Mouse (Mus musculus) heart, embryonic 11.5 days (tissue): ENCODE data around the gene Gpat2. TPM values are rescaled to one million over a fixed set of nuclear protein-coding genes. Genes with fewer than 3 reads are reported as not detected.

Source experiments
- ATAC-seq: fragments of 200-750 bp; cut with Nextera tagmentation; replicated peaks from 2 replicates; pipeline ENCODE4 v1.8.0; 2017; ENCODE audit warnings: moderate library complexity; ENCODE audit not compliant: insufficient number of reproducible peaks, low FRiP score, low TSS enrichment
- H3K27ac ChIP-seq: fragments of 300-500 bp; sonication (generic); 2 replicates; pipeline ENCODE4 v1.5.1; 2014; ENCODE audit warnings: mild to moderate bottlenecking, low read depth, low read length
- H3K27me3 ChIP-seq: fragments of 300-500 bp; sonication (generic); 2 replicates; pipeline ENCODE4 v1.6.1; 2014; ENCODE audit warnings: mild to moderate bottlenecking, low read length, mixed read lengths; ENCODE audit not compliant: control insufficient read depth, insufficient read depth
- H3K36me3 ChIP-seq: fragments of 300-500 bp; sonication (generic); 2 replicates; pipeline ENCODE4 v1.6.1; 2014; ENCODE audit warnings: mild to moderate bottlenecking, low read length, moderate library complexity, mixed read lengths; ENCODE audit not compliant: control insufficient read depth, insufficient read depth
- H3K4me1 ChIP-seq: fragments of 300-500 bp; sonication (generic); 2 replicates; pipeline ENCODE4 v1.6.1; 2014; ENCODE audit warnings: low read length; ENCODE audit not compliant: control insufficient read depth, insufficient read depth
- H3K4me2 ChIP-seq: fragments of 300-500 bp; sonication (generic); 2 replicates; pipeline ENCODE4 v1.6.1; 2014; ENCODE audit warnings: mild to moderate bottlenecking, moderate library complexity
- H3K4me3 ChIP-seq: fragments of 300-500 bp; sonication (generic); 2 replicates; pipeline ENCODE4 v1.5.1; 2014; ENCODE audit warnings: low read depth, low read length
- H3K9ac ChIP-seq: fragments of 300-500 bp; sonication (generic); 2 replicates; pipeline ENCODE4 v1.6.1; 2014; ENCODE audit warnings: mild to moderate bottlenecking, low read depth, low read length, moderate library complexity
- H3K9me3 ChIP-seq: fragments of 300-500 bp; sonication (generic); replicated peaks from 2 replicates; pipeline ENCODE4 v1.6.1; 2016; ENCODE audit warnings: low read length; ENCODE audit not compliant: control insufficient read depth
- WGBS: fragments of 180-500 bp; shearing (Covaris S2); extraction: QIAGEN DNeasy Blood & Tissue Kit; methylation state at CpG from one replicate; pipeline ENCODE4 v1.1.7; 2014; ENCODE audit not compliant: insufficient replicate concordance; 5-methylcytosine and 5-hydroxymethylcytosine counted together
- polyA plus RNA-seq: library from polyadenylated mRNA; unstranded; fragments of >200 nt; fragmentation: Nextera tagmentation; extraction: Ambion mirVana; gene quantifications from 2 replicates; pipeline ENCODE4 v1.2.1, GENCODE M21; 2014

Gene Gpat2
- polyA plus RNA-seq, 1 experiment from 2014 or later = 0.34 TPM

- Histone ChIP-seq H3K9me3 (no peaks in the 10 kb centered on the region), H3K4me3 (no peak overlapping the region), H3K27ac (no peak overlapping the region), H3K4me2 (no peak overlapping the region), H3K4me1 (peaks cover 9% of the 10 kb centered on the region), H3K27me3 (no peaks in the 10 kb centered on the region), H3K9ac (no peak overlapping the region), H3K36me3 (no peaks in the 10 kb centered on the region)
- ATAC-seq = no peak
- 49% methylated on average over 3 of the region's 3 CpGs for WGBS
These were observed 34.6 kb upstream of the Gpat2 start for GRCm38 (mm10) chr2:127390352-127390751.

GRCm38 (mm10) chr2:127390846-127391245, 34.2 kb upstream of the Gpat2 start:
- H3K9ac ChIP-seq = no peak overlapping the region
- ATAC-seq = no peak

GRCm38 (mm10) chr2:127391323-127391722, 33.7 kb upstream of the Gpat2 start:
- Histone ChIP-seq H3K4me1 (peaks cover 19% of the 10 kb centered on the region), H3K4me2 (no peak overlapping the region), H3K36me3 (no peaks in the 10 kb centered on the region), H3K4me3 (no peak overlapping the region), H3K9ac (no peak overlapping the region), H3K27me3 (no peaks in the 10 kb centered on the region), H3K27ac (no peak overlapping the region), H3K9me3 (no peaks in the 10 kb centered on the region)
- ATAC-seq = no peak
- WGBS = 38% methylated on average over 3 of the region's 3 CpGs

More at GRCm38 (mm10) chr2:127390846-127391245, 34.2 kb upstream of the Gpat2 start:
- 69% methylated on average over 4 of the region's 4 CpGs for WGBS
- H3K4me1 ChIP-seq = peaks cover 14% of the 10 kb centered on the region
- H3K9me3 ChIP-seq = no peaks in the 10 kb centered on the region
- H3K4me2 ChIP-seq = no peak overlapping the region
- H3K36me3 ChIP-seq = no peaks in the 10 kb centered on the region
- no peak overlapping the region for H3K27ac ChIP-seq
- H3K4me3 ChIP-seq = no peak overlapping the region
- H3K27me3 ChIP-seq = no peaks in the 10 kb centered on the region

GRCm38 (mm10) chr2:127394606-127395161, 30.3 kb upstream of the Gpat2 start:
- H3K36me3 ChIP-seq = no peaks in the 10 kb centered on the region
- WGBS = 57% methylated on average over 5 of the region's 5 CpGs
- 0 out of 2 replicates have a peak, but pooled peaks have one; percentile 21 for ATAC-seq
- no peak overlapping the region for H3K4me3 ChIP-seq
- no peak overlapping the region for H3K9ac ChIP-seq
- peaks cover 20% of the 10 kb centered on the region for H3K4me1 ChIP-seq
- 0 out of 2 replicates have a peak overlapping the region, but pooled peaks have one; percentile 6 for H3K27ac ChIP-seq
- H3K27me3 ChIP-seq = no peaks in the 10 kb centered on the region
- no peaks in the 10 kb centered on the region for H3K9me3 ChIP-seq
- no peak overlapping the region for H3K4me2 ChIP-seq

GRCm38 (mm10) chr2:127398738-127399137, 26.3 kb upstream of the Gpat2 start:
- H3K4me2 ChIP-seq = no peak overlapping the region
- H3K9me3 ChIP-seq = no peaks in the 10 kb centered on the region
- peaks cover 24% of the 10 kb centered on the region for H3K4me1 ChIP-seq
- no peak overlapping the region for H3K9ac ChIP-seq
- no peak overlapping the region for H3K27ac ChIP-seq
- WGBS = 84% methylated on average over 7 of the region's 7 CpGs
- no peak for ATAC-seq
- H3K27me3 ChIP-seq = no peaks in the 10 kb centered on the region
- H3K36me3 ChIP-seq = no peaks in the 10 kb centered on the region
- no peak overlapping the region for H3K4me3 ChIP-seq

- no peaks in the 10 kb centered on the region for H3K9me3 ChIP-seq
- H3K36me3 ChIP-seq = no peaks in the 10 kb centered on the region
- H3K4me3 ChIP-seq = no peak overlapping the region
- 62% methylated on average over 6 of the region's 6 CpGs for WGBS
- peaks cover 12% of the 10 kb centered on the region for H3K4me1 ChIP-seq
- no peaks in the 10 kb centered on the region for H3K27me3 ChIP-seq
- no peak overlapping the region for H3K9ac ChIP-seq
- H3K27ac ChIP-seq = no peak overlapping the region
- no peak for ATAC-seq
- H3K4me2 ChIP-seq = no peak overlapping the region
These were observed 13.9 kb upstream of the Gpat2 start for GRCm38 (mm10) chr2:127411126-127411525.

- no peaks in the 10 kb centered on the region for H3K36me3 ChIP-seq
- H3K9me3 ChIP-seq = no peaks in the 10 kb centered on the region
- H3K9ac ChIP-seq = no peak overlapping the region
- ATAC-seq = no peak
- H3K27ac ChIP-seq = no peak overlapping the region
- WGBS = 61% methylated on average over 10 of the region's 10 CpGs
- H3K4me2 ChIP-seq = no peak overlapping the region
- peaks cover 12% of the 10 kb centered on the region for H3K4me1 ChIP-seq
- H3K27me3 ChIP-seq = no peaks in the 10 kb centered on the region
- no peak overlapping the region for H3K4me3 ChIP-seq
These were observed 9.2 kb upstream of the Gpat2 start for GRCm38 (mm10) chr2:127415806-127416205.

- Histone ChIP-seq H3K27ac (no peak overlapping the region), H3K36me3 (no peaks in the 10 kb centered on the region), H3K9ac (no peak overlapping the region), H3K4me3 (no peak overlapping the region), H3K27me3 (no peaks in the 10 kb centered on the region), H3K4me1 (peaks cover 4% of the 10 kb centered on the region; the same call in 1 of the 2 replicates), H3K9me3 (no peaks in the 10 kb centered on the region), H3K4me2 (no peak overlapping the region)
- 43% methylated on average over 3 of the region's 3 CpGs for WGBS
- ATAC-seq = no peak
These were observed 8.3 kb upstream of the Gpat2 start for GRCm38 (mm10) chr2:127416706-127417105.

- Histone ChIP-seq H3K9ac (no peak overlapping the region), H3K4me2 (no peak overlapping the region), H3K27ac (no peak overlapping the region), H3K4me3 (no peak overlapping the region), H3K9me3 (no peaks in the 10 kb centered on the region), H3K36me3 (no peaks in the 10 kb centered on the region), H3K4me1 (no peaks in the 10 kb centered on the region), H3K27me3 (no peaks in the 10 kb centered on the region)
- ATAC-seq = no peak
- 56% methylated on average over 10 of the region's 10 CpGs for WGBS
These were observed 6.6 kb upstream of the Gpat2 start for GRCm38 (mm10) chr2:127418266-127418970.
